Mouse (Mus musculus) CD4-positive, CD25-positive, alpha-beta regulatory T cell, adult 4 months (primary cell): ENCODE measurements around the gene Uqcrc1. TPM values are rescaled to one million over a fixed set of nuclear protein-coding genes. Genes with fewer than 3 reads are reported as not detected.

Source experiments
- ATAC-seq: one replicate; pipeline ENCODE4 v1.8.0; 2017
- polyA plus RNA-seq, 2 experiments: library from polyadenylated mRNA; unstranded; fragments of 100-300 nt; shearing (Covaris generic); gene quantifications; one replicate each; pipeline ENCODE4 v1.2.1; 2017

Uqcrc1 gene
- polyA plus RNA-seq, result 100 to 1,000 TPM; 182 to 369 TPM

DNA sequence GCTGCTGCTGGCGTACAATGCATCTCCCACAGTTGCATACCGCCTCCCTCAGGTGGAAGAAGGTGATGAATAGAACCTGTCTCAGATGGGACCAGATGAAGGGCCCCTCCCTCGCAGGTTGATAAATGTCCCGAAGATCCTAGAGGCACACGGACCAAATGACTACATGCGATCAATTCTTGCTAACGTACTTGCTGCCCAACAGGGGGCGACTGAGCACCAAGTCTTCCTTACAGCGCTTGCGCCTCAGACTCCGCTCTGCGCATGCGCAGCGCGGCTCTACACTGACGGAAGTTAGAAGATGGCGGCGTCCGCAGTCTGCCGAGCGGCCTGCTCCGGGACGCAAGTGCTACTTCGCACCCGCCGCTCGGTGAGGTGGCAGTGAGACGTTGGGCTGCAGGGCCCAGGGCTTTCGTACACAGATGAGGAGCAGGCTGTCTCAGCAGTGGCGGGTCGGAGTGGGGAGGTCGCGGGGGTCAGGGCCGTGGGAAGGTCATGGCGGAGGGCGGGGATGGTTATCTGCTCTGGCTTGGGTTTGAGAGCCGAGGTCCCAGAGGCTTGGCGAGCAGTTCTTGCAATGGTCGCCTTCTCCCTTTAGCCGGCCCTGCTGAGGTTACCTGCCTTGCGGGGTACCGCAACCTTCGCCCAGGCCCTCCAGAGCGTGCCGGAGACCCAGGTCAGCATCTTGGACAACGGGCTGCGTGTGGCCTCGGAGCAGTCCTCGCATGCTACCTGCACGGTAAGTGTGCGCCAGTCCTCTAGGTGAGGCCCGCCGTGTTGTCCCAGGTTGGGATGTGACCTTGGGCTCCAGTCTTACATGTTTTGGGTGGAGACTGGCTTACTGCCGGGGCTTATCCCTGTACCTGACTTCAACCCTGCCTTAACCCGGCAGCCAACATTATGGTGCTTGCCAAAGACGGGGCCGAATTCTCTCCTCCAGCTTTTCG is at the start of gene Uqcrc1:
Gene Uqcrc1, plus strand, starts transcription at position 216 of the 947 bp plus-strand sequence.
- peak; percentile 97 for ATAC-seq

DNA sequence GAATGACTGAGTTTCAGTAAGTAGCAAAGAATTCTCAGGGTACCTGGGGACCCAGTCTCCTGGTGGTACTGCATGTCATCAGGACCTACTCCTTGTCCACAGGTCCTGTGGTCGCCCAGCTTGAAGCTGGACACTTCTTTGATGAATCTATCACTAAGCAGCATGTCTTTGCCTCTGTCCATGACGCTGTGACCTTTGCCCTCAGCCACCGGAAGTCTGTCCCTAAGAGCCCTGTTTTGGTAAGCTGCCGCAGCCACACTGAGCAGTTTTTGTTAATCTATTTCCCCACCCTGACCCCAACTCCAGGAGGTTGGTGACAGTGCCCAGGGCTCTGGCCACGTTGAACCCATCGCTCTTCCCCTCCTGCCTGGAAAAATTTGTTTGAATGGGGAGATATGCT is 24.1 kb upstream of the Uqcrc1 start:
- ATAC-seq, result no peak

DNA sequence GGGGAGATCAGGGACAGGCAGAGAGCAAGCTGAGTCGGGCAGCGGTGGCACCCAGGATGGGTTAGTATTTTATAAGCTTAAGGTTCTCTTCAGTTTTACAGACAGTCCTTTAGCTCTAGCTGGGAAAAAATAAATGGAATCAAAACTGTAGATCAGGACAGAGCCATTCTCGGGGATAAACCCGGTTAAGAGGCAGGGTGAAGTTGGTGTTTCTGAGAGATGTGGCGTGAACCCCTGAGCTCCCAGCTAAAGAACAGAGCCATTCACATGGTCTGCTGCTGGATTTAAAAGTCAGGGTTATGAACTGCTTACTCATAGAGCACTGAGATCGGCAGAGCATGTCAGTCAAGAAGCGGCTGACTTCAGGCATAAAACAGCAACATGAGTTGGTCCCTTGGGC is 23.3 kb upstream of the Uqcrc1 start:
- no peak for ATAC-seq

DNA sequence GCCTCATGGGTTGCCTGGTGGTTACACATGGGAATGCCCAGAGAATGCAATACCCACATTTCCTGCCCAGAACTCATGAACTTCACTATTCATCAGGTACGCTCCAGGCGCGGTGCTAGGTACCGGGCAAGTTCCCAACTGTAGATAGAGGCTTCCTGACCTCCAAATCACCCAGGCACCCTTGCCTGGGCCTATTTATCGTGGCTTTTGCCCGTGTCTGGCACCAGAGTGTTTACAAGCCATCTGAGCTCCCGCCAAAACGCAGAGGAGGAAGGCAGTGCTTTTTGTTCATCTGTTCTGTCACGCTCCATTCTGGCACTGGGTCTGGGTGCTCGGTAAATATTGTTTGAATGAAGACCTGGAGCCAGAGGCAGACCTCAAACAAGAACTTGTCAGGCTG is 22.8 kb upstream of the Uqcrc1 start:
- ATAC-seq, result no peak

GRCm38 (mm10) chr9:108914491-108914890 is 21.9 kb upstream of the Uqcrc1 start, which contains the start of gene Tmem89:
Gene Tmem89 (plus strand): TSS chr9:108914619.
- ATAC-seq, result no peak

DNA sequence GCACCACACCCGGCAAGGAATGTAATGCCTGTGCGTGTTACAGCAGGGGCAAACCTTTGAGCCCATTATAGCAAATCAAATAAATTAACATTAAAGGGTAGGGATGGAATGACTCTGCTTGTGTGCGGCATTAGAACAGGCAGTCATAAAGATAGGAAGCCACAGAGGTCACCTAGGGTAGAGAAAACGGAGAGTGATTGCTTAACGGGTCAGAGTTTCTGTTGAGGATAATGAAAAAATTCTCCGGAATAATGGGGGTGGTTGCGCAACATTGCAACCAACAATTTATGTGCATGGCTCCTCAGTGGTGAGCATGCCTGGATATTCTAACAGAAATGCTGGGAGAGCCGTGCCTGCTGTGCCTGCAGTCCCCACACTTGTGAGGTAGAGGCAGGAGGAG is 10.5 kb upstream of the Uqcrc1 start:
- ATAC-seq, result no peak

DNA sequence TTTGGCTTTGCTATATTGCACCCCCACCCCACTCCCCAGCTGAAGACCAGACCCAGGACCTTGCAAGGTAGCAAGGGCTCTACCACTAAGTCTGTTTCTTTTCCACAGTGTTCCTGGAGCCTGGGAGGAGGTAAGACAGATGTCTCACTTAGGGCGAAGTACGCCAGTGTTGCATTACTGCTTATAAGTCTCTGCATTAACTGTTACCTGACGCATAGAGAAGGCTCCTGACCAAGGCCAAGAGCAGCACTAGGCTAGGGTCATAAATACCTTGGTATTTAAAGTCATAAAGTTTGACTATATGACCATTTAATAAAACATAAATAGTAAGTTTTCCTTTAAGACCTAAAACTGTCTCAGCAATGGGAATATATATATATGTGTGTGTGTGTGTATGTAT is 8.0 kb upstream of the Uqcrc1 start:
- no peak for ATAC-seq

GRCm38 (mm10) chr9:108935991-108936390 is 442 bp upstream of the Uqcrc1 start:
- peak; percentile 8 for ATAC-seq

GRCm38 (mm10) chr9:108945111-108945510 is 8.7 kb downstream of the Uqcrc1 start:
- no peak for ATAC-seq

DNA sequence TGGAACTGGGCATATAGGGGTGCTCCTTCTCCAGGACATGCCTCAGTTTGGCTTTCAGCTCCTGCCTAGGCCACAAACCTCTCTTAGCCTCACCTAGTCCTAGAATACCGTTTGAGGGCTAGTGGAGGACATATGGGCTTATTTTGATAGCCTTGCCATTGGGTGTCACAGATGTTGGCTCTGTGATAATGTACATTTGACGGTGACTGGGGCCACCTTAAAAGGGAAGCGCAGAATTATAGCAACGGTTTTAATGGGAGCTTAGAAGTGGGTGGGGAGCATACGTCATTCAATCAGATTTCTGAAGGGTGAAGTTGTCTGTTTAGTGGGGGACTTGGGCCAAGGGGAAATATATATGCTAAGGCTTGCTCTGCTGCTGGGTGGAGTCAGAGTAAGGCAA is 9.2 kb downstream of the Uqcrc1 start:
- ATAC-seq, result no peak

DNA sequence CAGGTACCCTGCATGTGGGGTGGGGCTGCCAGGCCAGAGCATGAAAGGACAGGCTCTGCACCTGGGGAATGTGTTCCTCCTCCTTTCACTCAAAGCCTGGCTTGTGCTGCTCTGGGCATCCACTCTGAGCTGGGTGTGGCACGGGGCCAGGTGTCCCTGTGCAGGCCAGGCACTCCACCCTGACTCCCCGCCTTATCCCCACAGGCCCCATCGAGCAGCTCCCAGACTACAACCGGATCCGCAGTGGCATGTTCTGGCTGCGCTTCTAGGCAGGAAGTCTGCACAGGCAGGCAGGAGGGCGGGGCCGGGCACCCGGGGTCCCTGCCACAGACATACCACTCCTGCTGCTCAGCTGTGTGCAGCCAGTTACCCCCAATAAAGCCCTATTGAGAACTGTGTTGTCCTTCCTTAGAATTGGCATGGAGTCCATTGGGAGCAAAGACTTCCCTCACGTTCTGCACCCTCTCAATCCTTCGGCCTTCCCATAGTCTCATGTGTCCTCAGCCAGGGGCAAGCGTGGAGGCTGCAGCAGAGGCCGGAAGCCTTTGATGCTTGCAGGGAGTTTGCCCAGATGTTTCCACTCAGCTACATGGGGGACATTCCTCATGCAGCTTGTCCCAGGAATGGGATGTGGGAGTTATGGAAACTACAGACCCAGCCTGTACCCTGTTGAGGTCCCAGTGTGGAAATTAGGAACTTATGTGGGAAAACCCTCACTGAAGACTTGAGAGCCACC is 13.0 kb downstream of the Uqcrc1 start:
- no peak for ATAC-seq

GRCm38 (mm10) chr9:108949967-108950728 is 13.7 kb downstream of the Uqcrc1 start:
- ATAC-seq, result no peak

DNA sequence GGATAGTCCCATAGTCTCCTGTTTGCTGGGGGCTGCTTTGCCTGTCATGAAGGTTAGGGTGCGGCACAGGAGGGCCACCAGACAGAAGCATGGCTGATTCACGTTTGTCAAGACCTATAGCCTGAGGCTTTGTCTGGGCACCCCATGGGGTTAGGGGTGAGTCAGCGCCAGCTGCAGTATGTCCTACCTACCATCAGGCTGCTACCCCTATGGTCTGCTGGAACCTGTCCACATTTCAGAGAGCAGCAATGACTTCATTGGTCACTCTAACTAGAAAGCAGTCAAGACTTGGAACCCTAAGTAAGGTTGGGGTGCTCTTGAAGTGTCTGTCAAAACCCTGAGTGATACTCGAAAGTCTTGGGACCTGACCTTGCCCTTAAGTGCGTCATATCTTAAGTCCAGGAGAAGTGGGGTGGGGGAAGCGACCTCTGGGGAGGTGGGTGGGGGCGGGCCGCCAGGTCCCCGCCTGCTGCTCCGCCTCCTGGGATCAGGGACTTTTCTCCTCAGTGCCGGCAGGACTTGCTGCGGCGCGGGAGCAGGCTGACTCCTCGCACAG is 16.7 kb downstream of the Uqcrc1 start, which contains the start of gene Col7a1:
Gene Col7a1, plus strand, starts transcription at position 506 of the 556 bp plus-strand sequence.
- no peak for ATAC-seq

GRCm38 (mm10) chr9:108955241-108955640 is 18.8 kb downstream of the Uqcrc1 start:
- ATAC-seq, result no peak

- no peak for ATAC-seq
Observed at GRCm38 (mm10) chr9:108955846-108956245, 19.4 kb downstream of the Uqcrc1 start.

DNA sequence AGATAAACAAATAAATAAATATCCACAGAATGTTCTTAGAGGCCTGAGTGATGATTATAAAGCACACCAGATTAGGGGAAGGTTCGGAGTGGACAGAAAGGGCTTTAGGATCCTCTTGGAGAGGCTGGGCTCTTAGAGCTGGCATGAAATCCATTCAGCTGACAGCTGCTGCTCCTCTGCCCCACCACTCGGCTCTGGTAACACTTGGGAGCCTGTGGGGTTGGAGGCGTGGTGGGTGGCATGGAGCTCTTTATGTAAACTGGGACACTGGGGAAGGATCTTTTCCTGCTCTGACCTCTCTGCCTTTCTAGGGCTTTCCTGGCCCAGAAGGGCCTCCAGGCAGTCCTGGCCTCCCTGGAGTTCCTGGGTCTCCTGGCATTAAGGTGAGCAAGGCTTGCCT is 27.1 kb downstream of the Uqcrc1 start:
- ATAC-seq, result no peak

GRCm38 (mm10) chr9:108964338-108964737 is 27.9 kb downstream of the Uqcrc1 start:
- no peak for ATAC-seq

DNA sequence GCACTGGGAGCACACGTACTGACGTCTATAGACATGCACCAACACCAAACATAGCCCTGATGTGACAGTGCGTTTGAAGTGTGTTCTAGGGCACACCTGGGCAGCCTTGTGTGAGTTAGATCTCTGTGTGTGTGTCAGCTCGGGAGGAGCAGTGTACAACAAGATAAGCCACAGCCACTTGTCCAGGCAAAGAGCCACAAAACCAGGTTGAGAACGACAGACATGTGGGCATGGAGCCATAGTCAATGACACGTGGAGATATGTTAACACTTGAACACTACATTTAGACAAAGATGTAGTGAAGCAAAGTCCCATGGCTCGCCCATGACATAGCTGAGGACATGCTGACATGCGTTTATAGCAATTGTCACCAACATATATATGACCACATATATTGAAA is 34.2 kb downstream of the Uqcrc1 start:
- ATAC-seq, result no peak

- ATAC-seq, result no peak
Observed at GRCm38 (mm10) chr9:108976483-108976882, 40.0 kb downstream of the Uqcrc1 start.

GRCm38 (mm10) chr9:108977966-108978365 is 41.5 kb downstream of the Uqcrc1 start:
- ATAC-seq, result no peak

- no peak for ATAC-seq
Observed at GRCm38 (mm10) chr9:108982498-108982897, 46.1 kb downstream of the Uqcrc1 start.

DNA sequence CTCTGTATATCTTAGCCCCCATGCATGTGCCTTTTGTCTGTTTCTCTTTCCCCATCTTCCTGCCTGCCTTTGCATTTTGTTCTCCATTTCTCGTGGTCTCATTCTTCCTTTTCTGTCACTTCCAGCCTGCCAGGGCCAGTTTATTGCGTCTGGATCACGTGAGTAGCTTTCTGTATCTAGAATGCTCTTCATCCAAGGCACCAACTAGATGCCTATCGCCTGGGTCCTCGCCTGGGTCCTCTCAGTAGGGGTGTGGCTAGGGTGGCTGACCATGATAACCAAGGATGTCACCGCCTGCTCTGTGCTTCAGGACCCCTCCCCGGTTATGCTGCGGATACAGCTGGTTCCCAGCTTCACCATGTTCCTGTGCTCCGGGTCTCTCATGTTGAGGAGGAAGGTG is 46.8 kb downstream of the Uqcrc1 start:
- ATAC-seq, result no peak
